Mouse (Mus musculus): ENCODE results near the gene Usp25. TPM values are rescaled to one million over a fixed set of nuclear protein-coding genes. Genes with fewer than 3 reads are reported as not detected.

Gene Usp25
- polyA plus RNA-seq (2012; fragmentation: generic; extraction: Trizol) = 7.5 TPM

- Histone ChIP-seq H3ac (ENCODE audit: control insufficient read depth, insufficient read length) (peak within 1 kb of the TSS; percentile 94), H3K36me3 (ENCODE audit: control insufficient read depth, insufficient read depth) (no peaks in the 10 kb centered on the region), H3K27me3 (ENCODE audit: control insufficient read depth, insufficient read depth, insufficient read length) (no peaks in the 10 kb centered on the region), H3K79me2 (ENCODE audit: control insufficient read depth, insufficient read depth) (peaks cover 38% of the 10 kb centered on the region), H3K4me3 (peak within 1 kb of the TSS; percentile 60), H3K4me2 (ENCODE audit: low read depth) (peak within 1 kb of the TSS; percentile 95)
- TF ChIP-seq REST (IDR thresholded peaks at IDR 0.05; ENCODE audit: insufficient read depth, insufficient read length) (peak; percentile 2), POLR2A (IDR thresholded peaks at IDR 0.05; ENCODE audit: insufficient read length, low read depth) (peak; percentile 93), E2F4 (IDR thresholded peaks at IDR 0.05; ENCODE audit: insufficient read depth) (no peak), POLR2AphosphoS2 (IDR thresholded peaks at IDR 0.05; ENCODE audit: insufficient read length, low read depth) (peak; percentile 95), CEBPB (IDR thresholded peaks at IDR 0.05; ENCODE audit: insufficient read depth, poor library complexity, severe bottlenecking) (no peak)
Measured at GRCm38 (mm10) chr16:77013427-77014320, at the start of gene Usp25. TSS of gene Usp25 (plus strand) at chr16:77013706.

GRCm38 (mm10) chr16:76967593-76968275, 45.8 kb upstream of the Usp25 start:
- Histone ChIP-seq H3K4me2 (ENCODE audit: low read depth) (no peak overlapping the region), H3ac (ENCODE audit: control insufficient read depth, insufficient read length) (no peak overlapping the region), H3K27me3 (ENCODE audit: control insufficient read depth, insufficient read depth, insufficient read length) (no peaks in the 10 kb centered on the region), H3K4me3 (no peak overlapping the region), H3K36me3 (ENCODE audit: control insufficient read depth, insufficient read depth) (no peaks in the 10 kb centered on the region), H3K79me2 (ENCODE audit: control insufficient read depth, insufficient read depth) (no peaks in the 10 kb centered on the region)
- no peak for TF ChIP-seq MYOG (IDR thresholded peaks at IDR 0.05; ENCODE audit: control insufficient read depth in 1 of 3, insufficient read depth in 1 of 3, insufficient read length in 2 of 3, low read depth in 2 of 3)
- TF ChIP-seq SRF (IDR thresholded peaks at IDR 0.05; ENCODE audit: control insufficient read depth, insufficient read length, low read depth) = no peak
- TF ChIP-seq CEBPB (IDR thresholded peaks at IDR 0.05; ENCODE audit: insufficient read depth, poor library complexity, severe bottlenecking) = no peak
- TF ChIP-seq MAX (IDR thresholded peaks at IDR 0.05; ENCODE audit: low read depth) = no peak
- no peak for TF ChIP-seq TCF3 (IDR thresholded peaks at IDR 0.05; ENCODE audit: insufficient read length, low read depth)
- no peak for TF ChIP-seq REST (IDR thresholded peaks at IDR 0.05; ENCODE audit: insufficient read depth, insufficient read length)
- TF ChIP-seq TCF12 (IDR thresholded peaks at IDR 0.05; ENCODE audit: insufficient read depth, poor library complexity, severe bottlenecking) = no peak
- TF ChIP-seq POLR2A (IDR thresholded peaks at IDR 0.05; ENCODE audit: insufficient read length, low read depth) = no peak
- TF ChIP-seq USF1 (IDR thresholded peaks at IDR 0.05; ENCODE audit: low read depth) = no peak
- TF ChIP-seq E2F4 (IDR thresholded peaks at IDR 0.05; ENCODE audit: insufficient read depth) = no peak
- TF ChIP-seq POLR2AphosphoS2 (IDR thresholded peaks at IDR 0.05; ENCODE audit: insufficient read length, low read depth) = no peak
- no peak for TF ChIP-seq MYOD1 (IDR thresholded peaks at IDR 0.05; ENCODE audit: control insufficient read depth in 1 of 3, insufficient read length in 2 of 3, low read depth in 2 of 3)

GRCm38 (mm10) chr16:76971211-76971610, 42.3 kb upstream of the Usp25 start:
- Histone ChIP-seq H3ac (ENCODE audit: control insufficient read depth, insufficient read length) (no peak overlapping the region), H3K4me2 (ENCODE audit: low read depth) (no peak overlapping the region), H3K79me2 (ENCODE audit: control insufficient read depth, insufficient read depth) (no peaks in the 10 kb centered on the region), H3K27me3 (ENCODE audit: control insufficient read depth, insufficient read depth, insufficient read length) (no peaks in the 10 kb centered on the region), H3K36me3 (ENCODE audit: control insufficient read depth, insufficient read depth) (no peaks in the 10 kb centered on the region), H3K4me3 (no peak overlapping the region)
- TF ChIP-seq MAX (IDR thresholded peaks at IDR 0.05; ENCODE audit: low read depth) (no peak), MYOD1 (IDR thresholded peaks at IDR 0.05; ENCODE audit: control insufficient read depth in 1 of 3, insufficient read length in 2 of 3, low read depth in 2 of 3) (no peak), REST (IDR thresholded peaks at IDR 0.05; ENCODE audit: insufficient read depth, insufficient read length) (no peak), TCF3 (IDR thresholded peaks at IDR 0.05; ENCODE audit: insufficient read length, low read depth) (no peak), POLR2A (IDR thresholded peaks at IDR 0.05; ENCODE audit: insufficient read length, low read depth) (no peak), USF1 (IDR thresholded peaks at IDR 0.05; ENCODE audit: low read depth) (no peak), CEBPB (IDR thresholded peaks at IDR 0.05; ENCODE audit: insufficient read depth, poor library complexity, severe bottlenecking) (no peak), E2F4 (IDR thresholded peaks at IDR 0.05; ENCODE audit: insufficient read depth) (no peak), SRF (IDR thresholded peaks at IDR 0.05; ENCODE audit: control insufficient read depth, insufficient read length, low read depth) (no peak), POLR2AphosphoS2 (IDR thresholded peaks at IDR 0.05; ENCODE audit: insufficient read length, low read depth) (no peak), TCF12 (IDR thresholded peaks at IDR 0.05; ENCODE audit: insufficient read depth, poor library complexity, severe bottlenecking) (no peak), MYOG (IDR thresholded peaks at IDR 0.05; ENCODE audit: control insufficient read depth in 1 of 3, insufficient read depth in 1 of 3, insufficient read length in 2 of 3, low read depth in 2 of 3) (no peak)

DNA sequence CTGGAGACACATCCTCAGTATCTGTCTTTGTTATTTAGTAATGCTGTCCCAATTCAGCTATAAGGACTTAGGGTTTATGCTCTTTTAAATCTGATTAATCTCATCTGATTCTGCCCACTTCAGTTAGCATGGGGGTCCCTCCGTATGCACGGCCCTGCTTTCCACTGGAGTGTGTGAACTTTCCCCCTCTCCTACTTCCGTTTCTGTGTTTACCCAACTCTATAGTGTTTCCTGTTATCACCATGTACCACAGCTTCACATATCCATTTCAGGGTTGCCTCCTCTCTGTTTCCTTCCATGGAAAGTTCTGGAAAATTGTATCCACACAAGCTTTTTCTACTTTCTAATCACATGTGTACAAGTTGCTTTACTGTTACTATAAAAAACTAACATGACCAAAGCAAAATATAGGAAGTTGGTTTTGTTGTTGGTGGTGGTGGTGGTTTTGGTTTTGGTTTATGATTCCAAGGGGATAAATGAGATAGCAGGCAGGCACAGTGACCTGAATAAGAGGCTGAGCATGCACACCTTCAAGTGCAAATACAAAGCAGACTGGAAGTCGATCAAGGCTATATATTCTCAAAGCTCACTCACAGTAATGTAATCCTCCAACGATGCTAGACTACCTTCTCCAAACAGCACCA, 36.6 kb upstream of the Usp25 start:
- no peaks in the 10 kb centered on the region for H3K27me3 ChIP-seq (ENCODE audit: control insufficient read depth, insufficient read depth, insufficient read length)
- TF ChIP-seq CEBPB (IDR thresholded peaks at IDR 0.05; ENCODE audit: insufficient read depth, poor library complexity, severe bottlenecking) (no peak), SRF (IDR thresholded peaks at IDR 0.05; ENCODE audit: control insufficient read depth, insufficient read length, low read depth) (no peak), MYOD1 (IDR thresholded peaks at IDR 0.05; ENCODE audit: control insufficient read depth in 1 of 3, insufficient read length in 2 of 3, low read depth in 2 of 3) (no peak), REST (IDR thresholded peaks at IDR 0.05; ENCODE audit: insufficient read depth, insufficient read length) (no peak), TCF3 (IDR thresholded peaks at IDR 0.05; ENCODE audit: insufficient read length, low read depth) (no peak), E2F4 (IDR thresholded peaks at IDR 0.05; ENCODE audit: insufficient read depth) (no peak), POLR2AphosphoS2 (IDR thresholded peaks at IDR 0.05; ENCODE audit: insufficient read length, low read depth) (no peak), TCF12 (IDR thresholded peaks at IDR 0.05; ENCODE audit: insufficient read depth, poor library complexity, severe bottlenecking) (no peak), USF1 (IDR thresholded peaks at IDR 0.05; ENCODE audit: low read depth) (no peak), POLR2A (IDR thresholded peaks at IDR 0.05; ENCODE audit: insufficient read length, low read depth) (no peak)
- no peak overlapping the region for H3ac ChIP-seq (ENCODE audit: control insufficient read depth, insufficient read length)
- H3K4me3 ChIP-seq = no peak overlapping the region
- H3K36me3 ChIP-seq (ENCODE audit: control insufficient read depth, insufficient read depth) = no peaks in the 10 kb centered on the region
- H3K79me2 ChIP-seq (ENCODE audit: control insufficient read depth, insufficient read depth) = no peaks in the 10 kb centered on the region
- no peak overlapping the region for H3K4me2 ChIP-seq (ENCODE audit: low read depth)
